Mouse (Mus musculus) hindbrain, embryonic 13.5 days (tissue): ENCODE results near the gene Dlgap3. TPM values are rescaled to one million over a fixed set of nuclear protein-coding genes. Genes with fewer than 3 reads are reported as not detected.

ENCODE experiments used
- polyA plus RNA-seq: library from polyadenylated mRNA; unstranded; fragments of >200 nt; fragmentation: Nextera tagmentation; extraction: Ambion mirVana; gene quantifications from 2 replicates; pipeline ENCODE4 v1.2.1, GENCODE M21; 2015

The Dlgap3 gene
- polyA plus RNA-seq, 1 experiment from 2014 or later, result 13.4 TPM

Other genes starting within 250 kb of the Dlgap3 start
- 30.0 and 31.4 TPM in 2 replicates for gene Zmym4, start 201.1 kb upstream of the Dlgap3 start, polyA plus RNA-seq
- 89.3 and 89.9 TPM in 2 replicates for gene Sfpq, start 147.9 kb upstream of the Dlgap3 start, polyA plus RNA-seq
- 21.2 and 24.4 TPM in 2 replicates for gene Zmym1, start 108.1 kb upstream of the Dlgap3 start, polyA plus RNA-seq
- gene Zmym6, start 91.8 kb upstream of the Dlgap3 start, polyA plus RNA-seq, result 29.5 and 33.1 TPM in 2 replicates
- gene Tmem35b, start 45.5 kb upstream of the Dlgap3 start, polyA plus RNA-seq, result 20.5 and 21.5 TPM in 2 replicates
- gene Smim12, start 74.6 kb downstream of the Dlgap3 start, polyA plus RNA-seq, result 55.6 and 56.1 TPM in 2 replicates
- 20.6 and 23.4 TPM in 2 replicates for gene Gja4, start 144.8 kb downstream of the Dlgap3 start, polyA plus RNA-seq
- gene Gjb3, start 161.6 kb downstream of the Dlgap3 start, polyA plus RNA-seq, result 0.30 and 0.54 TPM in 2 replicates
- 0.26 TPM in 1 of 2 replicates, not detected in the other for gene Gjb4, start 184.9 kb downstream of the Dlgap3 start, polyA plus RNA-seq
- 0.18 and 0.25 TPM in 2 replicates for gene Gjb5, start 189.0 kb downstream of the Dlgap3 start, polyA plus RNA-seq